Mouse (Mus musculus): Measurements from ENCODE around the gene Trpm5.

DNA sequence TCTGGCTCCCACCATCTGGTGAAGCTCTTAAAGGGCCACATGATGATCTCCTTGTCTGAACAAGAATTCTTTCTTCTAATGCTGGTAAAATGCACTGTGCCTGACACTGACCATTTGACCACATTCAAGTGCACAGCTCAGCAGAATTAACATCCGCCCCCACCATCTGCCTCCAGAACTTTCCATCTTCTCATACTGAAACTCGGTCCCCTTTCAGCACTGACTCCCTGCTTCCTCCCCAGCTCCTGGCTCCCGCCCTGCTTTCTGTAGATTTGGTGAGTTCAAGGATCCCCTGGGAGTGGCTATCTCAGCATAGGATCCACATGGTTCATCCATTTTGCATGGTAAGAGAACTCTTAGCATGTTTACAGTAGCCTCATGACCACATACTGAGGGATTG, 73.7 kb downstream of the Trpm5 start:
- no peak for TF ChIP-seq CTCF (IDR thresholded peaks at IDR 0.05; ENCODE audit: extremely low read depth, insufficient read length, insufficient replicate concordance, low read depth, low read length)
- no peak for TF ChIP-seq POLR2A (IDR thresholded peaks at IDR 0.05; ENCODE audit: low read depth, low read length)

Measured in small intestine, adult 2 months (tissue).